Mouse (Mus musculus): Measurements from ENCODE around the gene 5031439G07Rik.
"Not testable (repeated sequence)": the region's sequence is repeated elsewhere in the genome, so short reads cannot be mapped to it uniquely, and the experiment has no call there.

- not testable (repeated sequence) for TF ChIP-seq CTCF (IDR thresholded peaks at IDR 0.05; ENCODE audit: low read depth, low read length); EP300 (IDR thresholded peaks at IDR 0.05; ENCODE audit: insufficient read depth, low read depth, low read length); POLR2A (IDR thresholded peaks at IDR 0.05; ENCODE audit: insufficient read depth, low read length)
Observed at GRCm38 (mm10) chr15:85033916-85034315, 45.6 kb upstream of the 5031439G07Rik start.

Measured in ES-Bruce4 (cell line).